Mouse (Mus musculus): Measurements from ENCODE around the gene Smarcal1. TPM values are rescaled to one million over a fixed set of nuclear protein-coding genes. Genes with fewer than 3 reads are reported as not detected.

The Smarcal1 gene
- polyA plus RNA-seq, 1 experiment from 2014 or later: 27.2 TPM

GRCm38 (mm10) chr1:72599146-72600101 is 16.4 kb downstream of the Smarcal1 start:
- DNase-seq (ENCODE audit: low spot score) (no peak), ATAC-seq (ENCODE audit: low FRiP score) (no peak)
- H3K27me3 ChIP-seq (ENCODE audit: control insufficient read depth, insufficient read depth, low read length): no peaks in the 10 kb centered on the region
- no peak overlapping the region for H3K4me3 ChIP-seq (replicated peaks; ENCODE audit: low read length)
- H3K36me3 ChIP-seq (replicated peaks; ENCODE audit: control insufficient read depth, insufficient read depth): peaks cover 91% of the 10 kb centered on the region
- H3K9me3 ChIP-seq (ENCODE audit: control insufficient read depth, low read length): no peaks in the 10 kb centered on the region
- H3K9ac ChIP-seq: no peak overlapping the region
- 75% methylated on average over 21 of the region's 21 CpGs for WGBS
- peaks cover 4% of the 10 kb centered on the region; the same call in 1 of the 2 replicates for H3K4me1 ChIP-seq (replicated peaks; ENCODE audit: control insufficient read depth, insufficient read depth, low read length)
- no peak overlapping the region for H3K27ac ChIP-seq
- H3K4me2 ChIP-seq (replicated peaks): no peak overlapping the region

GRCm38 (mm10) chr1:72600778-72601177 is 17.7 kb downstream of the Smarcal1 start:
- H3K4me3 ChIP-seq (replicated peaks; ENCODE audit: low read length): no peak overlapping the region
- H3K4me2 ChIP-seq (replicated peaks): no peak overlapping the region
- no peak for ATAC-seq (ENCODE audit: low FRiP score)
- 88% methylated on average over 5 of the region's 5 CpGs for WGBS
- H3K36me3 ChIP-seq (replicated peaks; ENCODE audit: control insufficient read depth, insufficient read depth): peaks cover 77% of the 10 kb centered on the region
- H3K27ac ChIP-seq: no peak overlapping the region
- DNase-seq (ENCODE audit: low spot score): no peak
- H3K9ac ChIP-seq: no peak overlapping the region
- H3K27me3 ChIP-seq (ENCODE audit: control insufficient read depth, insufficient read depth, low read length): no peaks in the 10 kb centered on the region
- H3K4me1 ChIP-seq (replicated peaks; ENCODE audit: control insufficient read depth, insufficient read depth, low read length): peaks cover 4% of the 10 kb centered on the region; the same call in 1 of the 2 replicates
- no peaks in the 10 kb centered on the region for H3K9me3 ChIP-seq (ENCODE audit: control insufficient read depth, low read length)

GRCm38 (mm10) chr1:72601233-72601632 is 18.2 kb downstream of the Smarcal1 start:
- Histone ChIP-seq H3K27ac (no peak overlapping the region), H3K36me3 (replicated peaks; ENCODE audit: control insufficient read depth, insufficient read depth) (peaks cover 77% of the 10 kb centered on the region)
- WGBS: 81% methylated on average over 7 of the region's 7 CpGs

GRCm38 (mm10) chr1:72602186-72602585 is 19.1 kb downstream of the Smarcal1 start:
- no peaks in the 10 kb centered on the region for H3K27me3 ChIP-seq (ENCODE audit: control insufficient read depth, insufficient read depth, low read length)
- no peak overlapping the region for H3K4me2 ChIP-seq (replicated peaks)
- ATAC-seq (ENCODE audit: low FRiP score): no peak
- H3K36me3 ChIP-seq (replicated peaks; ENCODE audit: control insufficient read depth, insufficient read depth): peaks cover 73% of the 10 kb centered on the region
- no peak for DNase-seq (ENCODE audit: low spot score)
- peaks cover 4% of the 10 kb centered on the region; the same call in 1 of the 2 replicates for H3K4me1 ChIP-seq (replicated peaks; ENCODE audit: control insufficient read depth, insufficient read depth, low read length)
- no peak overlapping the region for H3K27ac ChIP-seq
- 89% methylated on average over 5 of the region's 5 CpGs for WGBS
- no peak overlapping the region for H3K4me3 ChIP-seq (replicated peaks; ENCODE audit: low read length)
- no peak overlapping the region for H3K9ac ChIP-seq
- H3K9me3 ChIP-seq (ENCODE audit: control insufficient read depth, low read length): no peaks in the 10 kb centered on the region

More at GRCm38 (mm10) chr1:72601233-72601632, 18.2 kb downstream of the Smarcal1 start:
- DNase-seq (ENCODE audit: low spot score) (no peak), ATAC-seq (ENCODE audit: low FRiP score) (no peak)
- Histone ChIP-seq H3K4me2 (replicated peaks) (no peak overlapping the region), H3K9ac (no peak overlapping the region), H3K4me3 (replicated peaks; ENCODE audit: low read length) (no peak overlapping the region), H3K27me3 (ENCODE audit: control insufficient read depth, insufficient read depth, low read length) (no peaks in the 10 kb centered on the region), H3K9me3 (ENCODE audit: control insufficient read depth, low read length) (no peaks in the 10 kb centered on the region), H3K4me1 (replicated peaks; ENCODE audit: control insufficient read depth, insufficient read depth, low read length) (peaks cover 4% of the 10 kb centered on the region; the same call in 1 of the 2 replicates)

- Histone ChIP-seq H3K27ac (no peak overlapping the region), H3K36me3 (replicated peaks; ENCODE audit: control insufficient read depth, insufficient read depth) (peaks cover 67% of the 10 kb centered on the region), H3K9ac (no peak overlapping the region), H3K4me1 (replicated peaks; ENCODE audit: control insufficient read depth, insufficient read depth, low read length) (peaks cover 4% of the 10 kb centered on the region; the same call in 1 of the 2 replicates), H3K9me3 (ENCODE audit: control insufficient read depth, low read length) (no peaks in the 10 kb centered on the region), H3K4me2 (replicated peaks) (no peak overlapping the region), H3K27me3 (ENCODE audit: control insufficient read depth, insufficient read depth, low read length) (no peaks in the 10 kb centered on the region), H3K4me3 (replicated peaks; ENCODE audit: low read length) (no peak overlapping the region)
- ATAC-seq (ENCODE audit: low FRiP score) (no peak), DNase-seq (ENCODE audit: low spot score) (no peak)
- 91% methylated on average over 5 of the region's 5 CpGs for WGBS
These were observed 19.8 kb downstream of the Smarcal1 start for GRCm38 (mm10) chr1:72602803-72603202.

GRCm38 (mm10) chr1:72606186-72606673 is 23.2 kb downstream of the Smarcal1 start:
- DNase-seq (ENCODE audit: low spot score) (no peak), ATAC-seq (ENCODE audit: low FRiP score) (0 out of 2 replicates have a peak, but pooled peaks have one; percentile 31)
- no peak overlapping the region for H3K4me2 ChIP-seq (replicated peaks)
- H3K9me3 ChIP-seq (ENCODE audit: control insufficient read depth, low read length): no peaks in the 10 kb centered on the region
- no peak overlapping the region for H3K9ac ChIP-seq
- H3K4me1 ChIP-seq (replicated peaks; ENCODE audit: control insufficient read depth, insufficient read depth, low read length): peaks cover 9% of the 10 kb centered on the region; the same call in 1 of the 2 replicates
- peaks cover 66% of the 10 kb centered on the region for H3K36me3 ChIP-seq (replicated peaks; ENCODE audit: control insufficient read depth, insufficient read depth)
- WGBS: 50% methylated on average over 12 of the region's 12 CpGs
- H3K27me3 ChIP-seq (ENCODE audit: control insufficient read depth, insufficient read depth, low read length): no peaks in the 10 kb centered on the region
- H3K27ac ChIP-seq: no peak overlapping the region
- no peak overlapping the region for H3K4me3 ChIP-seq (replicated peaks; ENCODE audit: low read length)

- H3K36me3 ChIP-seq (replicated peaks; ENCODE audit: control insufficient read depth, insufficient read depth): peaks cover 70% of the 10 kb centered on the region
- no peak overlapping the region for H3K4me3 ChIP-seq (replicated peaks; ENCODE audit: low read length)
- H3K9me3 ChIP-seq (ENCODE audit: control insufficient read depth, low read length): no peaks in the 10 kb centered on the region
- 73% methylated on average over 10 of the region's 10 CpGs for WGBS
- peaks cover 9% of the 10 kb centered on the region; the same call in 1 of the 2 replicates for H3K4me1 ChIP-seq (replicated peaks; ENCODE audit: control insufficient read depth, insufficient read depth, low read length)
- ATAC-seq (ENCODE audit: low FRiP score) (no peak), DNase-seq (ENCODE audit: low spot score) (no peak)
- H3K9ac ChIP-seq: no peak overlapping the region
- no peak overlapping the region for H3K4me2 ChIP-seq (replicated peaks)
- peak overlapping the region; percentile 57; the same call in 1 of the 2 replicates for H3K27ac ChIP-seq
- H3K27me3 ChIP-seq (ENCODE audit: control insufficient read depth, insufficient read depth, low read length): no peaks in the 10 kb centered on the region
These were observed 26.1 kb downstream of the Smarcal1 start for GRCm38 (mm10) chr1:72609129-72609528.

- Histone ChIP-seq H3K4me2 (replicated peaks) (no peak overlapping the region; the same call in 1 of the 2 replicates), H3K9ac (no peak overlapping the region), H3K36me3 (replicated peaks; ENCODE audit: control insufficient read depth, insufficient read depth) (peaks cover 81% of the 10 kb centered on the region), H3K4me1 (replicated peaks; ENCODE audit: control insufficient read depth, insufficient read depth, low read length) (peaks cover 9% of the 10 kb centered on the region; the same call in 1 of the 2 replicates), H3K27ac (peak overlapping the region; percentile 57), H3K27me3 (ENCODE audit: control insufficient read depth, insufficient read depth, low read length) (no peaks in the 10 kb centered on the region), H3K4me3 (replicated peaks; ENCODE audit: low read length) (no peak overlapping the region), H3K9me3 (ENCODE audit: control insufficient read depth, low read length) (no peaks in the 10 kb centered on the region)
- 69% methylated on average over 23 of the region's 23 CpGs for WGBS
- ATAC-seq (ENCODE audit: low FRiP score): peak; percentile 61; the same call in 1 of the 2 replicates
- peak; percentile 67 for DNase-seq (ENCODE audit: low spot score)
These were observed 27.1 kb downstream of the Smarcal1 start for GRCm38 (mm10) chr1:72609887-72610877.

All from hindbrain, embryonic 14.5 days (tissue).